Mouse (Mus musculus) brain, adult 2 months (tissue): ENCODE results near the gene Lrfn1.
"Not testable (repeated sequence)": the region's sequence is repeated elsewhere in the genome, so short reads cannot be mapped to it uniquely, and the experiment has no call there.

Experiments
- DNase-seq: peaks from one replicate; pipeline ENCODE4 v3.0.0; 2011; ENCODE audit warnings: low read depth, low spot score

Lrfn1 gene

GRCm38 (mm10) chr7:28447101-28447830 is 4.5 kb upstream of the Lrfn1 start:
- no peak for DNase-seq

- DNase-seq, result no peak
Observed at GRCm38 (mm10) chr7:28447865-28448820, 3.6 kb upstream of the Lrfn1 start.

- peak; percentile 60 for DNase-seq
Observed at GRCm38 (mm10) chr7:28452361-28453005, 703 bp downstream of the Lrfn1 start.

GRCm38 (mm10) chr7:28460361-28460760 is 8.6 kb downstream of the Lrfn1 start:
- DNase-seq, result no peak

GRCm38 (mm10) chr7:28462769-28463168 is 11.0 kb downstream of the Lrfn1 start:
- no peak for DNase-seq

- peak; percentile 98 for DNase-seq
Observed at GRCm38 (mm10) chr7:28464416-28465212, 12.8 kb downstream of the Lrfn1 start.

GRCm38 (mm10) chr7:28466721-28467212 is 15.0 kb downstream of the Lrfn1 start:
- no peak for DNase-seq

GRCm38 (mm10) chr7:28467213-28467751 is 15.5 kb downstream of the Lrfn1 start:
- DNase-seq, result no peak

GRCm38 (mm10) chr7:28476191-28476590 is 24.4 kb downstream of the Lrfn1 start:
- no peak for DNase-seq

- DNase-seq, result no peak
Observed at GRCm38 (mm10) chr7:28477363-28477762, 25.6 kb downstream of the Lrfn1 start.

- DNase-seq, result no peak
Observed at GRCm38 (mm10) chr7:28478854-28479253, 27.1 kb downstream of the Lrfn1 start.

GRCm38 (mm10) chr7:28482854-28483253 is 31.1 kb downstream of the Lrfn1 start:
- DNase-seq, result peak; percentile 68

GRCm38 (mm10) chr7:28484192-28484591 is 32.4 kb downstream of the Lrfn1 start:
- no peak for DNase-seq

- DNase-seq, result peak; percentile 87
Observed at GRCm38 (mm10) chr7:28488030-28488491, 36.3 kb downstream of the Lrfn1 start.

- DNase-seq, result peak; percentile 80
Observed at GRCm38 (mm10) chr7:28490410-28490809, 38.6 kb downstream of the Lrfn1 start.

- DNase-seq, result no peak
Observed at GRCm38 (mm10) chr7:28490903-28491302, 39.1 kb downstream of the Lrfn1 start.

GRCm38 (mm10) chr7:28492310-28492709 is 40.5 kb downstream of the Lrfn1 start:
- no peak for DNase-seq

- no peak for DNase-seq
Observed at GRCm38 (mm10) chr7:28495426-28495825, 43.6 kb downstream of the Lrfn1 start.

- DNase-seq, result no peak
Observed at GRCm38 (mm10) chr7:28505585-28505984, 53.8 kb downstream of the Lrfn1 start.

- not testable (repeated sequence) for DNase-seq
Observed at GRCm38 (mm10) chr7:28509121-28509520, 57.3 kb downstream of the Lrfn1 start.
